Mouse (Mus musculus) embryonic facial prominence, embryonic 15.5 days (tissue): ENCODE results near the gene Rpl22. TPM values are rescaled to one million over a fixed set of nuclear protein-coding genes. Genes with fewer than 3 reads are reported as not detected.

Experiments
- ATAC-seq: fragments of 200-750 bp; cut with Nextera tagmentation; 2 replicates; pipeline ENCODE4 v1.8.0; 2017; ENCODE audit warnings: low read depth, moderate TSS enrichment; ENCODE audit not compliant: insufficient number of reproducible peaks, low FRiP score, low TSS enrichment
- H3K27ac ChIP-seq: fragments of 300-500 bp; sonication (generic); replicated peaks from 2 replicates; pipeline ENCODE4 v1.5.1; 2015; ENCODE audit warnings: mild to moderate bottlenecking, inconsistent platforms
- H3K27me3 ChIP-seq: fragments of 300-500 bp; sonication (generic); 2 replicates; pipeline ENCODE4 v1.6.1; 2015; ENCODE audit warnings: inconsistent platforms
- H3K36me3 ChIP-seq: fragments of 300-500 bp; sonication (generic); 2 replicates; pipeline ENCODE4 v1.6.1; 2015; ENCODE audit warnings: mild to moderate bottlenecking, inconsistent platforms
- H3K4me1 ChIP-seq: fragments of 300-500 bp; sonication (generic); 2 replicates; pipeline ENCODE4 v1.6.1; 2015; ENCODE audit warnings: inconsistent platforms
- H3K4me2 ChIP-seq: fragments of 300-500 bp; sonication (generic); replicated peaks from 2 replicates; pipeline ENCODE4 v1.6.1; 2015; ENCODE audit warnings: mild to moderate bottlenecking, inconsistent platforms
- H3K4me3 ChIP-seq: fragments of 300-500 bp; sonication (generic); replicated peaks from 2 replicates; pipeline ENCODE4 v1.5.1; 2015; ENCODE audit warnings: mild to moderate bottlenecking, inconsistent platforms
- H3K9ac ChIP-seq: fragments of 300-500 bp; sonication (generic); 2 replicates; pipeline ENCODE4 v1.6.1; 2015; ENCODE audit warnings: inconsistent platforms
- H3K9me3 ChIP-seq: fragments of 300-500 bp; sonication (generic); replicated peaks from 2 replicates; pipeline ENCODE4 v1.6.1; 2016; ENCODE audit warnings: inconsistent platforms
- WGBS: fragments of 180-500 bp; shearing (Covaris S2); methylation state at CpG from one replicate; pipeline ENCODE4 v1.1.7; 2015; 5-methylcytosine and 5-hydroxymethylcytosine counted together
- polyA plus RNA-seq: library from polyadenylated mRNA; unstranded; fragments of >200 nt; fragmentation: Nextera tagmentation; extraction: Ambion mirVana; gene quantifications from 2 replicates; pipeline ENCODE4 v1.2.1, GENCODE M21; 2015

Gene Rpl22
- polyA plus RNA-seq, 1 experiment from 2014 or later, result 342 TPM

GRCm38 (mm10) chr4:152359700-152360099 is 34.2 kb downstream of the Rpl22 start:
- Histone ChIP-seq H3K36me3 (no peaks in the 10 kb centered on the region), H3K9ac (no peak overlapping the region), H3K4me1 (peaks cover 9% of the 10 kb centered on the region), H3K4me2 (no peak overlapping the region), H3K27ac (no peak overlapping the region), H3K27me3 (peaks cover 18% of the 10 kb centered on the region), H3K4me3 (no peak overlapping the region), H3K9me3 (no peaks in the 10 kb centered on the region)
- 7% methylated on average over 11 of the region's 11 CpGs for WGBS
- no peak for ATAC-seq

- Histone ChIP-seq H3K27ac (no peak overlapping the region), H3K36me3 (no peaks in the 10 kb centered on the region), H3K4me2 (peak overlapping the region; percentile 35), H3K9ac (no peak overlapping the region), H3K4me3 (peak overlapping the region; percentile 11; the same call in 1 of the 2 replicates), H3K4me1 (peaks cover 9% of the 10 kb centered on the region), H3K9me3 (no peaks in the 10 kb centered on the region), H3K27me3 (peaks cover 18% of the 10 kb centered on the region)
- WGBS, result under 1% methylated on average over 24 of the region's 24 CpGs
- ATAC-seq, result peak; percentile 47; the same call in 1 of the 2 replicates
Measured at GRCm38 (mm10) chr4:152360855-152361254, 35.3 kb downstream of the Rpl22 start.

GRCm38 (mm10) chr4:152362180-152362579 is 36.6 kb downstream of the Rpl22 start:
- WGBS, result 70% methylated on average over 9 of the region's 9 CpGs
- H3K4me1 ChIP-seq, result peaks cover 9% of the 10 kb centered on the region
- peaks cover 18% of the 10 kb centered on the region for H3K27me3 ChIP-seq
- no peak overlapping the region for H3K4me2 ChIP-seq
- H3K9ac ChIP-seq, result no peak overlapping the region
- no peak for ATAC-seq
- H3K9me3 ChIP-seq, result no peaks in the 10 kb centered on the region
- H3K4me3 ChIP-seq, result no peak overlapping the region
- H3K36me3 ChIP-seq, result no peaks in the 10 kb centered on the region
- no peak overlapping the region for H3K27ac ChIP-seq

GRCm38 (mm10) chr4:152365228-152365627 is 39.7 kb downstream of the Rpl22 start:
- H3K4me1 ChIP-seq, result peaks cover 9% of the 10 kb centered on the region
- H3K36me3 ChIP-seq, result no peaks in the 10 kb centered on the region
- no peak overlapping the region for H3K4me2 ChIP-seq
- no peak for ATAC-seq
- H3K27me3 ChIP-seq, result peaks cover 7% of the 10 kb centered on the region
- H3K9me3 ChIP-seq, result no peaks in the 10 kb centered on the region
- no peak overlapping the region for H3K27ac ChIP-seq
- no peak overlapping the region for H3K4me3 ChIP-seq
- 65% methylated on average over 7 of the region's 7 CpGs for WGBS
- no peak overlapping the region for H3K9ac ChIP-seq

DNA sequence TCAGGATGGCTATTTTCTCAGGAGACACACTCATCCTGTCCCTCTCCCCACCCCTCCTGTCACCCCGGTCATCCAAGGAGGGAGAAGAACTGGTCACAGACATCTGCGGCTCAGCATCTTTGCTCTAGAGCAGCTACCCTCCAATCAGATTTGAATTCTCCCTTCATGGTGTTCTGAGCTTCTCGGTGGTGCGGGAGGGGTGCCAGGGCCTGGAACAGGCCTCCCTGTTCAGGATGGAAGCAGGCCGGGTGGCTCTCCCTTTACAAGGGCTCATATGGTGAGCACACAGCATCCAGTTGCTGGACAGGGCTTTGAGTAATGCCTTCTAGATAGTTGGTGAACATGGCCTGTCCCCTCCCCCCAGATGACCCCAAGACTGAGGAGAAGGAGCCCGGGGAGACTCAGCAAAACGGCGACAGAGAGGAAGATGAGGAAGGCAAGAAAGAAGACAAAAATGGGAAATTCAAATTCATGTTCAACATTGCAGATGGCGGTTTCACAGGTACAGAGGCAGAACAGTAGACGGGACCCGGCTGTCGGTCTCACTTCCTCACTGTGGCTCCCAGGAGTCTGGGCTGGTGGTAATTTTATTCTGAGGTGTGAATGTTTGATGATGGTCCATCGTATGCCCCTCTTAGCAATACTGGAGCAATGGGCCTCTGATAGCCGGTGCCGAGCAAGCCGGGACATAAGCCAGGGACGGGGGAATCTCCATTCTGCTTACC is 57.1 kb downstream of the Rpl22 start:
- no peak overlapping the region for H3K9ac ChIP-seq
- ATAC-seq, result no peak
- H3K4me1 ChIP-seq, result no peaks in the 10 kb centered on the region
- 79% methylated on average over 17 of the region's 17 CpGs for WGBS
- H3K9me3 ChIP-seq, result no peaks in the 10 kb centered on the region
- H3K4me2 ChIP-seq, result no peak overlapping the region
- H3K27me3 ChIP-seq, result no peaks in the 10 kb centered on the region
- no peak overlapping the region for H3K27ac ChIP-seq
- H3K36me3 ChIP-seq, result no peaks in the 10 kb centered on the region
- H3K4me3 ChIP-seq, result no peak overlapping the region

Other genes starting within 250 kb of the Rpl22 start
- gene Tnfrsf25, start 209.8 kb upstream of the Rpl22 start, polyA plus RNA-seq, result 1.5 and 2.0 TPM in 2 replicates
- gene Espn, start 173.4 kb upstream of the Rpl22 start, polyA plus RNA-seq, result 7.5 TPM in 2 replicates
- gene Hes2, start 166.9 kb upstream of the Rpl22 start, polyA plus RNA-seq, result 1.6 and 1.9 TPM in 2 replicates
- 65.5 and 77.0 TPM in 2 replicates for gene Acot7, start 147.6 kb upstream of the Rpl22 start, polyA plus RNA-seq
- gene Gpr153, start 51.5 kb upstream of the Rpl22 start, polyA plus RNA-seq, result 29.0 and 35.7 TPM in 2 replicates
- not detected in 2 replicates for gene Hes3, start 34.1 kb upstream of the Rpl22 start, polyA plus RNA-seq
- 23.5 and 26.7 TPM in 2 replicates for gene Icmt, start 28.5 kb upstream of the Rpl22 start, polyA plus RNA-seq
- gene Rnf207, start 6.7 kb upstream of the Rpl22 start, polyA plus RNA-seq, result 0.23 and 0.72 TPM in 2 replicates
- gene Chd5, start 12.9 kb downstream of the Rpl22 start, polyA plus RNA-seq, result 0.76 and 1.2 TPM in 2 replicates
- 3.6 and 6.2 TPM in 2 replicates for gene Nphp4, start 151.0 kb downstream of the Rpl22 start, polyA plus RNA-seq
- gene Kcnab2, start 152.1 kb downstream of the Rpl22 start, polyA plus RNA-seq, result 8.9 and 9.7 TPM in 2 replicates